Mouse (Mus musculus) heart, embryonic 13.5 days (tissue): ENCODE measurements at regions not wholly inside any gene's neighbourhood (a gene's known extent, or its start where the extent isn't known, plus 50 kb on each side); places are given as distances from the start of the nearest gene placed in this dataset.
A peak's percentile ranks its signal among the peaks of the same experiment; 100 is the strongest.

ENCODE experiments used
- ATAC-seq: fragments of 200-750 bp; cut with Nextera tagmentation; 2 replicates; pipeline ENCODE4 v1.8.0; 2017; ENCODE audit warnings: moderate TSS enrichment; ENCODE audit not compliant: insufficient number of reproducible peaks, low FRiP score, low TSS enrichment; ENCODE audit errors: extremely low read depth
- H3K27ac ChIP-seq: fragments of 300-500 bp; sonication (generic); replicated peaks from 2 replicates; pipeline ENCODE4 v1.5.1; 2015; ENCODE audit warnings: moderate library complexity, mild to moderate bottlenecking, inconsistent platforms
- H3K27me3 ChIP-seq: fragments of 300-500 bp; sonication (generic); replicated peaks from 2 replicates; pipeline ENCODE4 v1.6.1; 2015; ENCODE audit warnings: mild to moderate bottlenecking, inconsistent platforms
- H3K36me3 ChIP-seq: fragments of 300-500 bp; sonication (generic); 2 replicates; pipeline ENCODE4 v1.6.1; 2015; ENCODE audit warnings: mild to moderate bottlenecking, inconsistent platforms
- H3K4me1 ChIP-seq: fragments of 300-500 bp; sonication (generic); 2 replicates; pipeline ENCODE4 v1.6.1; 2015; ENCODE audit warnings: inconsistent platforms
- H3K4me2 ChIP-seq: fragments of 300-500 bp; sonication (generic); 2 replicates; pipeline ENCODE4 v1.6.1; 2015; ENCODE audit warnings: inconsistent platforms, mild to moderate bottlenecking, moderate library complexity
- H3K4me3 ChIP-seq: fragments of 300-500 bp; sonication (generic); 2 replicates; pipeline ENCODE4 v1.5.1; 2015; ENCODE audit warnings: moderate library complexity, mild to moderate bottlenecking, inconsistent platforms
- H3K9ac ChIP-seq: fragments of 300-500 bp; sonication (generic); 2 replicates; pipeline ENCODE4 v1.6.1; 2015; ENCODE audit warnings: inconsistent platforms, mild to moderate bottlenecking, moderate library complexity
- H3K9me3 ChIP-seq: fragments of 300-500 bp; sonication (generic); 2 replicates; pipeline ENCODE4 v1.6.1; 2016; ENCODE audit warnings: inconsistent platforms
- WGBS: fragments of 180-500 bp; shearing (Covaris S2); methylation state at CpG from one replicate; pipeline ENCODE4 v1.1.7; 2015; ENCODE audit warnings: mixed read lengths; 5-methylcytosine and 5-hydroxymethylcytosine counted together

DNA sequence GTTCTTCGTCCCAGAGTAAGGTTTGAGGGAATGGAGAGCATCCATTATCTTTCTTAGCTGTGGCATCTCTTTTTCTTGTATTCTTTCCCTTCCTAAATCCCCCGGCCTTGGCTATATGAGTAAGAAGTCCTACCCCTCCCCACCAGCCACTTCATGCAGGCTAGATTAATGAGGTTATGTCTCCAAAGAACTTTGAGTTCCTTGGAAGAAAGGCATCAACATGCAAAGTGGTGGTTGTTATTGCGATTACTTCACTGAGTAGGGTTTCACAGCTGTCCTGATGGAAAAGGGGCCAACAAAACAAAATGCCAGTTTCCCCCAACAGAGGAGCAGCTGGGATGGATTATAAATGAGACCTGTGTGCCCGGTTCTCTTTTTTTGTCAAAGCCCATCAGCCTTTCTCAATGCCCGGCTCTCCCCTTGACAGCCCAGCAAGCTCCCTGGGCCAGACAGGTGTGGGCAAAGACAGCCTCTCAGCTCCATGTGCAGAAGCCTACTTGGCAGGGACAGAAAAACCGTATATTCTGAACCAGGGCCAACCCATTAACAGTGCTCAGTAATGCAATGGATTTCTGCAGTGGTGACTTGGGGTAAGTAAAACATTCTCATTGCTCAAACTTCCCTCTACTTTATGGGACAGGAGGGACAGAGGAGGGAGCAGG is 620.1 kb upstream of the 2610301B20Rik start:
- no peak overlapping the region for H3K9ac ChIP-seq
- 72% methylated on average over 6 of the region's 6 CpGs for WGBS
- H3K4me1 ChIP-seq = peaks cover 11% of the 10 kb centered on the region
- H3K9me3 ChIP-seq = no peaks in the 10 kb centered on the region
- no peak overlapping the region for H3K27ac ChIP-seq
- no peaks in the 10 kb centered on the region for H3K36me3 ChIP-seq
- ATAC-seq = no peak
- H3K27me3 ChIP-seq = no peaks in the 10 kb centered on the region
- H3K4me2 ChIP-seq = no peak overlapping the region
- H3K4me3 ChIP-seq = no peak overlapping the region

DNA sequence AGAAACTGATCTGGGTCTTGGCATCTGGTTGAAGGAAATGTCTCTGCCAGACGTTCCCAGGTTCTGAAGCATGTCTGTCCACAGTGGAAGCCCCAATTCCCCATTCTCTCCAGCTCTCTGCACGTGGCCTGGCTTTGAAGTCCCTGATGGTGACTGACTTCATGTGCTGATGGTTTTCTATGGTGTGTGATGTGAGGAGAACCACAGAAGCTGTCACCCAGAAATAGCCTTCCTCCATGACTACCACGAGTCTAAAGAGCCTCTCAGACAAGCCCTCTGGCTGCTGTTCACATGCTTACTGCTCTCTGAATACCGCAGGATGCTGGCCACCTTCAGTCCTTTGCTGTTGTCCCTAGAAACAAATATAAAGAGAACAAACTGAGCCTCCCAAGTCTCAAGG is 616.8 kb upstream of the 2610301B20Rik start:
- no peak for ATAC-seq
- WGBS = 27% methylated on average over 4 of the region's 4 CpGs

DNA sequence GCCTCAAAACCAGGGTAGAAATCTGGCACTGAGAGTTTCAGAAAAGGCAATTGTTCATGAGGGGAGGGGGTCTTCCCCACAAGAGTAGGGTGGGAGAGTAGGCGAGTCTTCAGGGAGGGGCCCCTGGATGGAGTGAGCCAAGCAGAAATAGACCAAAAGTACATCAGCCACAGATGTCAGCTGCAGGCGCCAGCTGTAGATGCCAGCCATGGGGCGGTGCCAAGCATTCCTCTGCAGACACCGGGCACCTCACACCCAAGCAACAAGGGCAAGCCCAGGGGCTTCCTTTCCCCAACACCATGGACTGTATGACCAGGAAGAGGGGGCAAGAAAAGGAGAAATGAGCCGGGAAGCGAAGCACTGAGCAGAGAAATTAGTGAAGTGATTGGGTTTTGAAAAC is 613.9 kb upstream of the 2610301B20Rik start:
- Histone ChIP-seq H3K9ac (no peak overlapping the region), H3K27ac (no peak overlapping the region), H3K9me3 (no peaks in the 10 kb centered on the region), H3K4me2 (no peak overlapping the region), H3K27me3 (no peaks in the 10 kb centered on the region), H3K4me1 (peaks cover 11% of the 10 kb centered on the region), H3K36me3 (no peaks in the 10 kb centered on the region), H3K4me3 (no peak overlapping the region)
- 85% methylated on average over 6 of the region's 6 CpGs for WGBS
- no peak for ATAC-seq

More for the DNA sequence above, 616.8 kb upstream of the 2610301B20Rik start:
- Histone ChIP-seq H3K27ac (no peak overlapping the region; the same call in 1 of the 2 replicates), H3K27me3 (no peaks in the 10 kb centered on the region), H3K4me2 (no peak overlapping the region), H3K9ac (no peak overlapping the region), H3K36me3 (no peaks in the 10 kb centered on the region), H3K4me1 (peaks cover 11% of the 10 kb centered on the region), H3K4me3 (no peak overlapping the region), H3K9me3 (no peaks in the 10 kb centered on the region)

DNA sequence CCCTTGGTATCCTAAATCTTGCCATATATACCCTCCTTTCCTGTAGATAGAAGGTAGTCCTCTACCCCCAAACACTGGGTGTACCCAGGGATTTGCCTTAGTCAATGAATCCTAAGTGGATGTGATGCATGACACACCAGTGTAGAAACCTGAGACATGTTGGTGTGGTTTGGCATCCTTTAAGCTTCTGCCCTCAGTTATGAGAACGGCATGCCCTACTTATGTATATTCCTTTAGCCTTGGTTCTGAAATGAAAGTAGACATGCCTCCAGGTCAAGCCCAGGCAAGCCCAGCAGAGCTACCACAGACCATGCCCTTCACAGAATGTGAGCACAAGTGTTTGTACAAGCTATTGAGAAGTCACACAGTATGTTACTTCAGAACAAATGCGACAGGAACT is 608.4 kb upstream of the 2610301B20Rik start:
- ATAC-seq = no peak
- Histone ChIP-seq H3K9ac (no peak overlapping the region), H3K4me2 (no peak overlapping the region), H3K4me3 (no peak overlapping the region), H3K27ac (no peak overlapping the region), H3K27me3 (no peaks in the 10 kb centered on the region), H3K9me3 (no peaks in the 10 kb centered on the region), H3K4me1 (no peaks in the 10 kb centered on the region), H3K36me3 (no peaks in the 10 kb centered on the region)
- 81% methylated on average over 2 of the region's 2 CpGs for WGBS

DNA sequence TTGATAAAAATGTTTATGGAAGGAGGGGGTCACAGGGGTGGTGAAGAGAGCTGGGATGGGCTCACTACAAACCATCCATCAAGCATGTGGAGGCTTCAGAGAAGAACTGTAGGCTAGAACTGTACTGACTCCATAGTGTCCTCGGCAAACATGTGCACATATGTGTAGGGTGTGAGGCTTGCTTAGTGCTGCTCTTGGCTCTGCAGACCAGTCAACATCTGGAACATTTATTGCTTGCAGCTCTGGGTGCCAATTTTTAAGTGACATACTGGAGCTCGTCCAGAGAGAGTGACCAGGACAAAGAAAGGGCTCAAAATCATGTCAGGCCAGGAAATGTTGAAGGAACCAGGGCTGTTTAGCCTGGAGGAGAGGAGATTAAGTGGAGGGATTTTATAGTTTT is 588.7 kb upstream of the 2610301B20Rik start:
- Histone ChIP-seq H3K4me1 (peaks cover 7% of the 10 kb centered on the region), H3K4me2 (no peak overlapping the region), H3K27me3 (no peaks in the 10 kb centered on the region), H3K36me3 (no peaks in the 10 kb centered on the region), H3K9me3 (no peaks in the 10 kb centered on the region), H3K27ac (peak overlapping the region; percentile 28; the same call in 1 of the 2 replicates), H3K4me3 (no peak overlapping the region), H3K9ac (no peak overlapping the region)
- ATAC-seq = no peak; the same call in 1 of the 2 replicates
- 31% methylated on average over 2 of the region's 2 CpGs for WGBS

DNA sequence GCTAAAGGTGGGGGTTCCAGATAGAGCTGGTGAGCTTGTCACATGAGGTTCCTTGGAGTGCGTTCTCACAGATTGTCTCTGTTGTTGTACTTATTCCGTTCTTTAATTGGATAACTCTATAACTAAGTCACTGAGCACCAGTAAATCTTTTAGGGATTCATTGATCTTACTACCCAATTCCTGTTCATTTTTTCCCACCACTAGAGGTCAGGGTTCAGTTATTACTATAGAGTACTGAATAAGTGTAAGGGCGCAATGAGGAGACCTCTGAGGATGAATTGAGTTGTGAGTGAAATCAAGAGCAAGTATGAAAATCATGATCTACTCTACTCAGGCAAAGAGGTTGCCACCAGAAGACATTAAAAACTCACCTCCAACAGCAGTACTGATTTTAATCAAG is 584.0 kb upstream of the 2610301B20Rik start:
- H3K4me2 ChIP-seq = no peak overlapping the region
- no peaks in the 10 kb centered on the region for H3K36me3 ChIP-seq
- H3K27me3 ChIP-seq = no peaks in the 10 kb centered on the region
- no peak overlapping the region for H3K27ac ChIP-seq
- H3K4me1 ChIP-seq = peaks cover 4% of the 10 kb centered on the region
- no peak overlapping the region for H3K4me3 ChIP-seq
- WGBS = 62% methylated on average over 3 of the region's 3 CpGs
- H3K9me3 ChIP-seq = no peaks in the 10 kb centered on the region
- H3K9ac ChIP-seq = no peak overlapping the region
- no peak for ATAC-seq

DNA sequence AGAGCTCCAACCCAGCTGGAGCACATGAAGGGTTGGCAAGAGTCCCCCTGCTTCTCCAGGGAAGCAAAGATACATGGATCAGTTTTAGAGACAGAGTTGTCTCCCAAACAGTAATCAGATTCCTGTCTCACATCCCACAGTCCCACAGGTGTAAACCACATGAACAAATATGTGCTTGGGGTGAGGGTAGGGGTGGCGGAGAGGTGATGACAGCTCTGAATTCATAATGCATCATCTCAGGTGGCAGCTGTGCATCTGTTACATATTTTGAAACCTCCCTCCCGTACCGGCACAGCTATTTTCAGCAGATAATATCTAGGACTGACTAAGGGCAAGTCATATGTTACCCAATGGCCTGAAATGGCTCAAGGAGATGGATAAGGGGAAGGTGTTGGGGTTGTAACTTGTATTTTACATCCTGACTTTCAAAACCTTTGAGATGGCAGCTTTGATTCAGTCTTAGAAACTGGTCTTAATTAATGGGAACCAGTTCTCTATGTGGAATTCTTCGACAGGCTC is 579.2 kb upstream of the 2610301B20Rik start:
- Histone ChIP-seq H3K27ac (no peak overlapping the region), H3K27me3 (no peaks in the 10 kb centered on the region), H3K9ac (no peak overlapping the region), H3K4me3 (no peak overlapping the region), H3K36me3 (no peaks in the 10 kb centered on the region), H3K4me1 (no peaks in the 10 kb centered on the region), H3K4me2 (no peak overlapping the region), H3K9me3 (no peaks in the 10 kb centered on the region)
- ATAC-seq = no peak
- WGBS = 51% methylated on average over 4 of the region's 4 CpGs

DNA sequence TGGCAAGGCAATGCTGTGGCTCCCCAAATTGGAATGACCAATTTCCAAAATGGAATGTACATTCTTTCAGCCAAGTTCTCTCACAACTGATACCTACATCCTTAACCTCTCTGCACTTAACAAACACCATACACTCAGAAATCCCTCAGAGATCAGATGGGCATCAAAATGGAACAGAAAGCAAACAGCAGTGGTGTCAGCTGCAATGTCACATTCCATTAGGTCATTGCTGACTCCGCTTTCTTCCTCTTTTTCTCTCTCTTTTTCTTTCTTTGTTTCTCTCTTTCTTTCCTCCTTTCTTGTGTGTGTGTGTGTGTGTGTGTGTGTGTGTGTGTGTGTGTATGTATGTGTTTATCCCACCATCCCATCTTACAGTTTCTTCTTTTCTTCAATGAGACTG is 578.1 kb upstream of the 2610301B20Rik start:
- Histone ChIP-seq H3K36me3 (no peaks in the 10 kb centered on the region), H3K9me3 (no peaks in the 10 kb centered on the region), H3K4me1 (no peaks in the 10 kb centered on the region), H3K27me3 (no peaks in the 10 kb centered on the region), H3K9ac (no peak overlapping the region), H3K27ac (no peak overlapping the region), H3K4me3 (no peak overlapping the region), H3K4me2 (no peak overlapping the region)
- WGBS = 77% methylated on average over 1 of the region's 1 CpGs
- no peak for ATAC-seq

DNA sequence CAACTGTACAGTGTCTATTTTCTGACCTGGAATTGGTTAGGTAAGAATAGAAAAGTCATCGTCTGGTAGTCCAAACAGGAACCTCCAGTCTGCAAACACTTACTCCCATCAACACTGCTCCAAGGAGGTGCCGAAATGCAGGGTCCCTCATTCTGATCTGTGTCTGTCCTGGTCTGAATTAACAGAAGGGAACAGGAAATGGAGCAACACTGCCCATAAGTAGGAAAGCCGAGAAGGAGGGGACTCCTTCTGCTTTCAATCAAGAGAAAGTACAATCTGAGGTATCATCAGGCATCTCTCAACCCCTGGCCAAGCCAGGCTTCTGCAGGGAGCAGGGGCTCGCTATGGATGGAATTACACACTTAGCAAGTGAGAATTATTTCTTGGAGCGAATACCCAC is 562.4 kb upstream of the 2610301B20Rik start:
- Histone ChIP-seq H3K9ac (no peak overlapping the region), H3K4me1 (peaks cover 29% of the 10 kb centered on the region), H3K36me3 (no peaks in the 10 kb centered on the region), H3K4me3 (no peak overlapping the region), H3K9me3 (no peaks in the 10 kb centered on the region), H3K27ac (no peak overlapping the region), H3K4me2 (no peak overlapping the region), H3K27me3 (no peaks in the 10 kb centered on the region)
- no peak for ATAC-seq
- WGBS = 28% methylated on average over 5 of the region's 5 CpGs

DNA sequence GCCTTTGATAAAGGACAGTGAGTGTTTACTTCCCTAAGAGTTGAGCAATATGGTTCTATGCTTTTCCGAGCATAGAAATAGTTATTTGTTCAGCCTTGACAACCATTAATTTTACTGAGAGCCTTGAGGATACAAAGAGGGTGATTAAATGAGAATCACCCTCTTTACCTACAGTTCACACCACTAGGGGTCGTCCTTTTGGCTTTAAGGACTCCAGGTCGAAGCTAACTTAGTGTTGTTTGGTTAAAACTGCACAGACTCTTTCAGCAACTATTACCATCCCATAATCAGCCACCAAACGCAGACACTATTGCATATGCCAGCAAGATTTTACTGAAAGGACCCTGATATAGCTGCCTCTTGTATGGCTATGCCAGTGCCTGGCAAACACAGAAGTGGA is 559.2 kb upstream of the 2610301B20Rik start:
- H3K36me3 ChIP-seq = no peaks in the 10 kb centered on the region
- H3K9ac ChIP-seq = no peak overlapping the region
- WGBS = 64% methylated on average over 4 of the region's 4 CpGs
- peaks cover 31% of the 10 kb centered on the region for H3K4me1 ChIP-seq
- peak overlapping the region; percentile 88 for H3K27ac ChIP-seq
- H3K27me3 ChIP-seq = no peaks in the 10 kb centered on the region
- no peak overlapping the region for H3K4me2 ChIP-seq
- no peak overlapping the region for H3K4me3 ChIP-seq
- H3K9me3 ChIP-seq = no peaks in the 10 kb centered on the region
- ATAC-seq = no peak

DNA sequence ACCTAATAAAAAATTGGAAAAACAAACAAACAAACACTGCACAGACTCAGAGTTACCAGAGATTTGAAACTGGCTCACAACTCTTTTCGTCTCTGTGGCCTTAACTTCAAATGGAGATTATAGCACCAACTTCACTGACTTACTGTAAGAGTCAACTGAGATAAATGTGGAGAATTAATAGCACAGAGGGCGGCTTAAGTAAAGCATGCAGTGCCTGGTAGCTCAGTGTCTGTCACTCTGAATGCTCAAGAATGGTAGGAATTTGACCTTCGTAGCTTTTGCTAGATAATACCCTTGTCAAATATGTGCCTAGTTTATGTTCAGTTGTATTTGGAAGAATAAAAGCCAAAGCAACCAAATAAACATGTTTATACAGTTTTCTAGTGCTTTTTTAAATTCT is 558.4 kb upstream of the 2610301B20Rik start:
- no peaks in the 10 kb centered on the region for H3K9me3 ChIP-seq
- H3K4me3 ChIP-seq = no peak overlapping the region
- 9% methylated on average over 3 of the region's 3 CpGs for WGBS
- H3K27ac ChIP-seq = peak overlapping the region; percentile 88
- no peak overlapping the region for H3K9ac ChIP-seq
- peak; percentile 58; the same call in 1 of the 2 replicates for ATAC-seq
- H3K36me3 ChIP-seq = no peaks in the 10 kb centered on the region
- no peaks in the 10 kb centered on the region for H3K27me3 ChIP-seq
- H3K4me2 ChIP-seq = 0 out of 2 replicates have a peak overlapping the region, but pooled peaks have one; percentile 20
- H3K4me1 ChIP-seq = peaks cover 31% of the 10 kb centered on the region

DNA sequence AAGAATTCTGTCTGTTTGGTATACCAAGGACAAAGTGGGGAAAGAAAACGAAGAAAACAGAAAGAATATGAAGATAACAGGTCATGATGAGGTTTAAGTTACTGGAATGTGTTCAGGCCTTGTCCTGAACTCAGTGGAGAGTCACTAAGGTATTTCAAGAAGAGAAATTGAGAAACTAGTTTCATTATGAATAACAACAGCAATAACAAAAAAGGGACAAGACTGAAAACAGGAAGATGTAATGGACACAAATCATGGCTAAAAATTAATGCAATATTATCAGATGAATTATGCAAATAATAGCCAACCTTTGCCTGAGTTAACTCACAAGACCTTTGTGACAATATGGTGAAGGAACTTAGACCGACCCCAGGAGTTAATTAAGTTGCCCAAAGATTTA is 530.2 kb upstream of the 2610301B20Rik start:
- 53% methylated on average over 2 of the region's 2 CpGs for WGBS
- no peak overlapping the region for H3K4me2 ChIP-seq

More for the DNA sequence above, 530.2 kb upstream of the 2610301B20Rik start:
- no peaks in the 10 kb centered on the region for H3K9me3 ChIP-seq
- no peak overlapping the region for H3K27ac ChIP-seq
- no peaks in the 10 kb centered on the region for H3K36me3 ChIP-seq
- no peak for ATAC-seq
- H3K4me3 ChIP-seq = no peak overlapping the region
- H3K9ac ChIP-seq = no peak overlapping the region
- no peaks in the 10 kb centered on the region for H3K4me1 ChIP-seq
- no peaks in the 10 kb centered on the region for H3K27me3 ChIP-seq
